Mouse (Mus musculus): ENCODE results near the gene Fam207a. TPM values are rescaled to one million over a fixed set of nuclear protein-coding genes. Genes with fewer than 3 reads are reported as not detected.

The Fam207a gene
- total and polyA plus RNA-seq, 3 experiments = 14.5 to 122 (median 39.4) TPM

DNA sequence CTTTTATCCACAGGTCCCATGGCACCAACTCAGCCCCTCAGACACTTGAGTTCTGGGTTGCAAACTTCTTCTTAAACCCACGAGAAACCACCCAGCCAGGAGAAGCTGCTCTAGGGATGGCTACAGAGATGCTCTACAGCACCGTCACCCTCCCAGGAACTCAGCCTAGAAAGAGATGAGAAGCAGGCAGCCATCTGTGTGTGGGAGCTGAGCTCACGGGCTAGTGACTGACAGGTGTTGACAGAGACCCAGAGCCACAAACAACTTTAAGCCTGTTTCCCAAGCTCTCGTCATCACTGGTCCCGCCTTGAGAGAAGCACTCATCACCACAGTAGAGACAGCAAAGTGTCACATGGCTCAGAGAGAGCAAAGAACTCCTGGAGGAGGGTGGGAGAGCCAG, 43.4 kb downstream of the Fam207a start:
- TF ChIP-seq GATA2 (IDR thresholded peaks at IDR 0.05; ENCODE audit: borderline replicate concordance, low read depth, low read length) (no peak), GATA1 (IDR thresholded peaks at IDR 0.05; ENCODE audit: borderline replicate concordance, low read length) (no peak), TAL1 (conservative IDR thresholded peaks at IDR 0.05; ENCODE audit: low read depth, low read length) (no peak), CTCF (IDR thresholded peaks at IDR 0.05; ENCODE audit: low read depth, low read length) (no peak), POLR2AphosphoS5 (IDR thresholded peaks at IDR 0.05; ENCODE audit: insufficient replicate concordance, low read depth, low read length) (no peak)
- no peaks in the 10 kb centered on the region for H3K4me1 ChIP-seq (ENCODE audit: insufficient read depth, low read depth, low read length)
- H3K27me3 ChIP-seq (ENCODE audit: insufficient read depth, low read length) = peaks cover 15% of the 10 kb centered on the region; the same call in 1 of the 2 replicates
- H3K36me3 ChIP-seq (replicated peaks) = no peaks in the 10 kb centered on the region
- ATAC-seq (ENCODE audit: extremely low read depth, insufficient number of reproducible peaks, low FRiP score, poor library complexity, severe bottlenecking) (no peak), DNase-seq (ENCODE audit: low spot score) (no peak)
- no peaks in the 10 kb centered on the region for H3K9me3 ChIP-seq (replicated peaks)
- no peak overlapping the region for H3K4me3 ChIP-seq (ENCODE audit: low read depth, low read length)

- TF ChIP-seq GATA2 (IDR thresholded peaks at IDR 0.05; ENCODE audit: borderline replicate concordance, low read depth, low read length) = no peak
- TF ChIP-seq GATA1 (IDR thresholded peaks at IDR 0.05; ENCODE audit: borderline replicate concordance, low read length) = no peak
- no peak for TF ChIP-seq POLR2AphosphoS5 (IDR thresholded peaks at IDR 0.05; ENCODE audit: insufficient replicate concordance, low read depth, low read length)
- TF ChIP-seq CTCF (IDR thresholded peaks at IDR 0.05; ENCODE audit: low read depth, low read length) = no peak
- no peak for TF ChIP-seq TAL1 (conservative IDR thresholded peaks at IDR 0.05; ENCODE audit: low read depth, low read length)
- H3K4me3 ChIP-seq (ENCODE audit: low read depth, low read length) = no peak overlapping the region
- H3K36me3 ChIP-seq (replicated peaks) = no peaks in the 10 kb centered on the region
- no peaks in the 10 kb centered on the region for H3K9me3 ChIP-seq (replicated peaks)
- no peaks in the 10 kb centered on the region for H3K4me1 ChIP-seq (ENCODE audit: insufficient read depth, low read depth, low read length)
- peaks cover 17% of the 10 kb centered on the region; the same call in 1 of the 2 replicates for H3K27me3 ChIP-seq (ENCODE audit: insufficient read depth, low read length)
- DNase-seq (ENCODE audit: low spot score) = no peak
- ATAC-seq (ENCODE audit: extremely low read depth, insufficient number of reproducible peaks, low FRiP score, poor library complexity, severe bottlenecking) = no peak
Measured at GRCm38 (mm10) chr10:77471512-77471911, 44.1 kb downstream of the Fam207a start.

- H3K36me3 ChIP-seq (replicated peaks) = no peaks in the 10 kb centered on the region
- ATAC-seq (ENCODE audit: extremely low read depth, insufficient number of reproducible peaks, low FRiP score, poor library complexity, severe bottlenecking) (no peak), DNase-seq (ENCODE audit: low spot score) (no peak)
- no peaks in the 10 kb centered on the region for H3K4me1 ChIP-seq (ENCODE audit: insufficient read depth, low read depth, low read length)
- H3K27me3 ChIP-seq (ENCODE audit: insufficient read depth, low read length) = peaks cover 22% of the 10 kb centered on the region
- H3K4me3 ChIP-seq (ENCODE audit: low read depth, low read length) = no peak overlapping the region
- H3K9me3 ChIP-seq (replicated peaks) = no peaks in the 10 kb centered on the region
- no peak for TF ChIP-seq GATA1 (IDR thresholded peaks at IDR 0.05; ENCODE audit: borderline replicate concordance, low read length)
- no peak for TF ChIP-seq CTCF (IDR thresholded peaks at IDR 0.05; ENCODE audit: low read depth, low read length)
- no peak for TF ChIP-seq POLR2AphosphoS5 (IDR thresholded peaks at IDR 0.05; ENCODE audit: insufficient replicate concordance, low read depth, low read length)
- no peak for TF ChIP-seq GATA2 (IDR thresholded peaks at IDR 0.05; ENCODE audit: borderline replicate concordance, low read depth, low read length)
- TF ChIP-seq TAL1 (conservative IDR thresholded peaks at IDR 0.05; ENCODE audit: low read depth, low read length) = no peak
Measured at GRCm38 (mm10) chr10:77470763-77471162, 44.8 kb downstream of the Fam207a start.

- Histone ChIP-seq H3K4me1 (ENCODE audit: insufficient read depth, low read depth, low read length) (no peaks in the 10 kb centered on the region), H3K4me3 (ENCODE audit: low read depth, low read length) (no peak overlapping the region), H3K27me3 (ENCODE audit: insufficient read depth, low read length) (peaks cover 23% of the 10 kb centered on the region), H3K36me3 (replicated peaks) (no peaks in the 10 kb centered on the region), H3K9me3 (replicated peaks) (no peaks in the 10 kb centered on the region)
- ATAC-seq (ENCODE audit: extremely low read depth, insufficient number of reproducible peaks, low FRiP score, poor library complexity, severe bottlenecking) (no peak), DNase-seq (ENCODE audit: low spot score) (no peak)
- TF ChIP-seq CTCF (IDR thresholded peaks at IDR 0.05; ENCODE audit: low read depth, low read length) (no peak), TAL1 (conservative IDR thresholded peaks at IDR 0.05; ENCODE audit: low read depth, low read length) (no peak), GATA1 (IDR thresholded peaks at IDR 0.05; ENCODE audit: borderline replicate concordance, low read length) (no peak), GATA2 (IDR thresholded peaks at IDR 0.05; ENCODE audit: borderline replicate concordance, low read depth, low read length) (no peak), POLR2AphosphoS5 (IDR thresholded peaks at IDR 0.05; ENCODE audit: insufficient replicate concordance, low read depth, low read length) (no peak)
Measured at GRCm38 (mm10) chr10:77468675-77469074, 46.9 kb downstream of the Fam207a start.

DNA sequence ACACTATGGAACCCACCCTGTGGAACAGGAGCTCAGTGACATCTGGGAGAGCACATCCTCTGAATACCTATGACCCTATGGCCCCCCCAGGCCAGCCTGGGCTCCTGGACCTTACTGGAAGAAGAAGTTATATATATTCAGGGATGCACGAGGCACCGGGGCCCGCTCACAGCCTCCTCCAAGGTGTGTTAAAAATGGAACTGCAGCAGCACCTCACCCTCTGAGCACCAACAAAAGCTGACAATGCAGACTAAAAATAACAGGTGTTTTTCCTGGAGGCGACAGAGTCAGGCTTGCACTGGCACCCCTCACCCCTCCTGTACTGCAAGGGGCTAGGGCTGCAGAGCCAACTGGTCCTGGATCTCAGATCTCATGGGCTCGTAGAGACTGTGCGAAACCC, 48.2 kb downstream of the Fam207a start:
- Histone ChIP-seq H3K9me3 (replicated peaks) (no peaks in the 10 kb centered on the region), H3K4me1 (ENCODE audit: insufficient read depth, low read depth, low read length) (no peaks in the 10 kb centered on the region), H3K27me3 (ENCODE audit: insufficient read depth, low read length) (peaks cover 19% of the 10 kb centered on the region), H3K36me3 (replicated peaks) (no peaks in the 10 kb centered on the region), H3K4me3 (ENCODE audit: low read depth, low read length) (no peak overlapping the region)
- DNase-seq (ENCODE audit: low spot score) = no peak
- no peak for TF ChIP-seq TAL1 (conservative IDR thresholded peaks at IDR 0.05; ENCODE audit: low read depth, low read length)
- no peak for TF ChIP-seq GATA2 (IDR thresholded peaks at IDR 0.05; ENCODE audit: borderline replicate concordance, low read depth, low read length)
- no peak for TF ChIP-seq CTCF (IDR thresholded peaks at IDR 0.05; ENCODE audit: low read depth, low read length)
- no peak for TF ChIP-seq GATA1 (IDR thresholded peaks at IDR 0.05; ENCODE audit: borderline replicate concordance, low read length)
- TF ChIP-seq POLR2AphosphoS5 (IDR thresholded peaks at IDR 0.05; ENCODE audit: insufficient replicate concordance, low read depth, low read length) = no peak
- no peak for ATAC-seq (ENCODE audit: extremely low read depth, insufficient number of reproducible peaks, low FRiP score, poor library complexity, severe bottlenecking)

GRCm38 (mm10) chr10:77465902-77466301, 49.7 kb downstream of the Fam207a start:
- no peaks in the 10 kb centered on the region for H3K36me3 ChIP-seq (replicated peaks)
- TF ChIP-seq CTCF (IDR thresholded peaks at IDR 0.05; ENCODE audit: low read depth, low read length) = no peak
- TF ChIP-seq GATA1 (IDR thresholded peaks at IDR 0.05; ENCODE audit: borderline replicate concordance, low read length) = no peak
- TF ChIP-seq GATA2 (IDR thresholded peaks at IDR 0.05; ENCODE audit: borderline replicate concordance, low read depth, low read length) = no peak
- TF ChIP-seq TAL1 (conservative IDR thresholded peaks at IDR 0.05; ENCODE audit: low read depth, low read length) = no peak
- no peak for TF ChIP-seq POLR2AphosphoS5 (IDR thresholded peaks at IDR 0.05; ENCODE audit: insufficient replicate concordance, low read depth, low read length)
- no peak for DNase-seq (ENCODE audit: low spot score)
- H3K9me3 ChIP-seq (replicated peaks) = no peaks in the 10 kb centered on the region
- no peaks in the 10 kb centered on the region for H3K4me1 ChIP-seq (ENCODE audit: insufficient read depth, low read depth, low read length)
- no peak overlapping the region for H3K4me3 ChIP-seq (ENCODE audit: low read depth, low read length)
- no peak for ATAC-seq (ENCODE audit: extremely low read depth, insufficient number of reproducible peaks, low FRiP score, poor library complexity, severe bottlenecking)
- H3K27me3 ChIP-seq (ENCODE audit: insufficient read depth, low read length) = peaks cover 24% of the 10 kb centered on the region
